Mouse (Mus musculus) brain, embryonic 18.5 days (tissue): ENCODE results near the gene Abcd4.

Experiments used
- DNase-seq: peaks from one replicate; pipeline ENCODE4 v3.0.0-alpha.2; 2012; ENCODE audit warnings: low read depth, low spot score

Gene Abcd4

DNA sequence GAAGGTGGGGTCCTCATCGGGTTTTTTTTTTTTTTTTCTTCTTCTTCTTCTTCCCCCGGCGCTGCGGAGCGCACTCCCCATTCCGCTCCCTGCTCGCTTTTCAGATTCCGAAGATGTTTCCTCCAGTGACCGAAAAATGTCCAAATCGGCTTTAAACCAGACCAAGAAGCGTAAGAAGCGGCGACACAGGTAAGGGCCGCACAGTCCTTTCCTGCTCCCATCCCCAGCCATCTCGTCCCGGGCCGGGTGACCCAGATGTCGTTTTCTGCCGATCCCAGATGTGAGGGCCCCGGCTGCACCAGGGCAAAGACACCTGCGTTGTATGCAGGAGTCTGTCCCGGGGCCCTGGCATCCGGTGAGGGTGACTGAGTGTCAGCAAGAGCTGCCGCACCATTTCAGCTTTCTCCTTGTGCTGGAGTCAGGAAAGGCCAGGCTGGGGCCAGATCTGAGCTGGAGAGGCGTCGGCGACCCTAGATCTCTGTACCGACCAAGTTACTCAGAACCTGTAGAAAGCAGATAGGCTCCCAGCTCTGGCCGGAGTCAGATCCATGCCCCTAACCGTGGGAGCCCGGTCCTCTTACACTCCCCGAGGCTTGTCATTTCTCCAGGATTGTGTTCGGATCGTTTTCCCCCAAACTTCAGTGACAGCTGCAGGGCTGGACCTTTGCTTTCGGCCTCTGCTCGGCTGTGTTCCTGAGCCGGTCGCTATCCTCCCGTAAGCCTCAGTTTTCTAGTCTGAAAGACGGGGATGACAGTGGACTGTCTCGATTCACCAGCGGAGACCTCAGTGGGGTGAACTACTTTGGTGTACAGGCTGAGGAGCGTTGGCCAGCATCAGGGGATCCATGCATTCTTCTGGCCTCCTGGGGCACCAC, 45.5 kb downstream of the Abcd4 start:
- no peak for DNase-seq

DNA sequence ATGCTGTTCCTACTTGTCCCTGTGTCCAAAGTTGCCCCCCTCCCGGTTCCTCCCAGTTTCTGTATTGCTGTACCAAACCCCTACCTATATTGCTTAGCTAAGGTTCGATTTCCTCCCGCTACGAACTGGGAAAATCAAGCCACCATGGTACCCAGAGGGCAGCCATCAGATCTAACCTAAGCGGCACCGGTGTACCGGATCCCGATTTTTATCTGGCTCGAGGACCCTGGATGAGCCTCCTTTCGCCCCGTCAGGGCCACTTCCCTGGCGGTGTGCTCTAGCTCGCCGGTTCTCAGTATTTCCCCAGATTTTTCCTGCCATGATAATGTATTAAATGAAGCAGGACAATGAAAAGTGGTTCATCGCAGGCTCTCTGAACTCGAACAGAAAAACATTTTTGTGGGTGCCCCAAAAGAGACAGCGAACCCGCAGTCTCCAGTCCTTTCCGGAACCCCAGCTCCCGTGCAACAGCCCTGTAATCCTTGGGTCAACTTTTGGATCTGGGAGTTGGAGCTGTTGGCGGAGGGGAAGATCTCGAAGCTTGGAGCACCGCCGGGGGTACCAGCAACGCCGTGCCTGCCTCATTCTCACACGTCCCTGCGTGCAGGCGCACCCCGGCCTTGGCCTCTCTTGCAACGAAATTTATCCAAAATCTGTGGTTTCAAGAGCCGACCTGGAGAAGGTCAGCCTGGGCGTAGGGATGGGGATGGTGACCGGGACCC, 46.4 kb downstream of the Abcd4 start:
- no peak for DNase-seq

DNA sequence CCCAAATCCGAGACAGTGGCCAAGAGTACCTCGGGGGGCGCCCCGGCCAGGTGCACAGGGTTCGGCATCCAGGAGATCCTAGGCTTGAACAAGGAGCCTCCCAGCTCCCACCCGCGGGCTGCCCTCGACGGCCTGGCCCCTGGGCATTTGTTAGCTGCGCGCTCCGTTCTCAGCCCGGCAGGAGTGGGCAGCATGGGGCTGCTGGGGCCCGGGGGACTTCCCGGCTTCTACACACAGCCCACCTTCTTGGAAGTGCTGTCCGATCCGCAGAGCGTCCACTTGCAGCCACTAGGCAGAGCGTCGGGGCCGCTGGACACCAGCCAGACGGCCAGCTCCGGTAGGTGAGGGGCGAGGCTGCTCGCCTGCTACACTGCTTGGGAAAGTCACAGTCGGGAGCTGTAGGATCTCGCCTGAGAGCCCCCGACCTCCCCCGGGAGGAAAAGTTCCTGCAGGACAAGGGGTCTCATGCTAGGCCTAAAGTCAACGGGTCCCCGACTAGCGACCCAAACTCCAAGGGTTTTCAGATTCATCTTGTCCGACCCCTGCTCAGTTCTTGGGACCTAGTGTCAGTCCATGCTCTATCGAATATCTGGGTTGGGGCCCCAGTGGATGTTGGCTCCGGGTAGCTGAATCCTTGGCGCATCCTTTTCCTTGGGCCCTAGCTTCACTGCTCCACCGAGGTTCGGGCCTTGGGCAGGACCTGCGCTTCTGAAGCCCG, 47.1 kb downstream of the Abcd4 start:
- DNase-seq: no peak

DNA sequence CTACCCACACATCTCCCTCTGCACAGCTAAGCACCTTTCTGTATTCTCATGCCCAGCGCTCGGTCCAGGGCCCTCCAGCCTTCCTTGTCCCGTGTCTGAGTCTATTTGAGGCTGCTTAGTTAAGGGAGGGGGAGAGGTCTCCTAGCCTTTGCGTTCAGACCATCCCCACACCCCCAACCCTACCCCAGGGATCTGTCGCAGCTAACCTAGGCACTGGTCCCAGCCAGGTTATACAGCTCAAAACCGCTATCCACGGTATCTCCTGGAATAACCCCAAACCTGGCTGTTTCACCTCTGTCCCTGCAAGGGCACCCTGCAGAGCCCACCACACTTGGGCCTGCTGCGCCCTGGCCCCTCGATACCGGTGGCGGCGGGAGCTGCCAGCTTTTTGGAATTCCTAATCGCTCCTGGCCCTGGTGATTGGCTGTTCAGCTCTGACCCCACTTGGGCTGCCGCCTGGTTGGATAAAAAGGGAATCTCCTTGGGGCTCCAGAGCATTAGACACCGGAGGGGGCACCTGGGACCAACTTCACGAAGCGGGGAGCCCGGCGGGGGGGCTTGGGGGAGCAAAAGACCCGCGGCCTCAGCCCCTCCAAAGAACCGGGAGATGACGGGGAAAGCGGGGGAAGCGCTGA, 47.8 kb downstream of the Abcd4 start, which contains the start of gene Vsx2:
Gene Vsx2 (plus strand): TSS at position 427 of the 635 bp plus-strand sequence.
- DNase-seq: no peak

DNA sequence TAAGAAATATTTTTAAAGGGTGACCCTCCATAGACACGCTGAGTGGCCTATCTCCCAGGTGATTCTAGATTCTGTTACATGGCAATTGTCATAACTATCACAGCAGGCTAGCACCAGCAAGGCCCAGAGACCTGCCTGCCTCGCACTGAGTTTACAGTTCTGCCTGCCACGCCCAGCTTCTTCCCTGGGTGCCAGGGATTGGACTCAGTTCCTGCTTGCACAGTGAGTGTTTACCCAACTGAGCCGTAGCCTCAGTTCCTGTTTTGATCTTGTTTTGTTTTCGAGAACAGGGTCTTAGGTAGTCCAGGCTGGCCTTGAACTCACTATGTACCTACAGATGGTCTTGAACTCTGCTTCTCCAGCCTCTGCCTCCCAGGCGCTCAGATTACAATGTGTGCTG, 49.6 kb downstream of the Abcd4 start:
- no peak for DNase-seq

DNA sequence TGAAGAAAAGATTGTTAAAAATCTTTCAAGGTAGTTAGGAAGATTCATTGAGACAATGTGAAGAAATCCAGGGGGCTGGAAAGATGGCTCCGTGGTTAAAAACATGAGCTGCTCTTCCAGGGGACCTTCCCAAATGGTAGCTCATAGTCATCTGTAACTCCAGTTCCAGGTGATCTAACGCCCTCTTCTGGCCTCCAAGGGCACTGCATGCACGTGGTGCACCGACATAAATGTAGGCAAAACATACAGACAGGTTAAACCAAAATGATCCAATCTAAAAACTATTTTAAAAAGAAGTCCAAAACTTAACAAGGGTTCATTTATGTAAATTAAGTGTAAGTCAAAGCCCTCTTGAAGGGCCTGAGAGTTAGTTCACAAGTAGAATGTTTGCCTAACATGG, 54.7 kb downstream of the Abcd4 start:
- DNase-seq: no peak

DNA sequence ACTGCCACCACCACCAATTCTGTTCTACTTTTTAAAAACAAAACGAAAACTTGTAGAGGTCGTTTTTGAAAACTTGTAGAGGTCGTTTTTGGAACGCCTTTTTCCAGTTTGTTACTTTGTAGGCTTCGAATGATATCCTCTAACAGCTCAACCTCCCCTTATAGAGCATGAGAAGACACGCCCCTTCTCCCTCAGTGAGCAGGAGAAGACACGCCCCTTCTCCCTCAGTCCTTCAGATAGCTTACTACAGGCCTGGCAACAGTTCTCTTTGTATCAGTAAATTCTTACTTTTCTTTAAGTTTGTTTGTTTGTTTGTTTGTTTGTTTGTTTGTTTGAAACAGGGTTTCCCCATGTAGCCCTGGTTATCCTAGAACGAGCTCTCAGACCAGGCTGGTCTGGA, 62.0 kb downstream of the Abcd4 start:
- DNase-seq: no peak
